Mouse (Mus musculus) testis, postnatal 14 days (tissue): ENCODE data around the gene Grk1.
A peak's percentile ranks its signal among the peaks of the same experiment; 100 is the strongest.

Experiments
- DNase-seq: peaks from one replicate; pipeline ENCODE4 v3.0.0; 2021; ENCODE audit warnings: low spot score

Grk1 gene

DNA sequence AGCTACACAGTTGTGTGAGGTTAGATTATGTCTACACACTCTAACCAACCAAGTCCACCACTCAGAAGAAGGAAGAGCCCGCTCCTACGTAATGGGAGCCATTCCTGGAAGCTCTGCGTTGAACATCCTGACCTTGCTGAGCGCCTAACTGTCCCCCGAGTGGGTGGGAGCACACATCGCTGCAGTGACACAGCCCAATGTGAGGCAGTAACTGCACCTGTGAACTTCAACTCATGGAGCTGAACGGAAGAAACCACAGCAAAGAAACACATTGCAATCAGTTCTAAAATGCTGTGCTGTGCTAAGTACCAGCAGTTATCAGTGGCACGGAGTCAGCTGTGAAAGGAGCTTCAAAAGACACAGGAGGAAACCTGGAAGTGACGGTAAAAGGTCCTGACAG, 23.3 kb downstream of the Grk1 start:
- DNase-seq: no peak

DNA sequence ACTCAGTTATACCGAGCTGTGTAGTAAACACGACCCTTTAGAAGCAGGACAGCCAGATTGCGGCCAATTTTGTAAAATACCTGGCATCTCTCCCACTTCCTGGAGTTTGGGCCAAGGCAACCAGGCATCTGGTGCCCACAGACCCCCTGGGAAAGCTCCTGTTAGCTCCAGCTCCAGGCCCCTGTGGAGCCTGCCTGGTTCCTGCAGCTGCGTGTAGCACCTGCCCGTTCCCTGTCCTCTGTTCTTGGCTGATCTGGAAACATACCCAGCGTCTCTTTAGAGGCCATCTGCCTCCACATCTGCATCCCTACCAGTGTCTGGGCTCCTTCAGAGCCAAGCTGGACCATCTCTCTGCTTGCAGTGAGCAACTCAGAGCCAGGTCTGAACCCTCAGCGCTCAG, 25.5 kb downstream of the Grk1 start:
- no peak for DNase-seq

DNA sequence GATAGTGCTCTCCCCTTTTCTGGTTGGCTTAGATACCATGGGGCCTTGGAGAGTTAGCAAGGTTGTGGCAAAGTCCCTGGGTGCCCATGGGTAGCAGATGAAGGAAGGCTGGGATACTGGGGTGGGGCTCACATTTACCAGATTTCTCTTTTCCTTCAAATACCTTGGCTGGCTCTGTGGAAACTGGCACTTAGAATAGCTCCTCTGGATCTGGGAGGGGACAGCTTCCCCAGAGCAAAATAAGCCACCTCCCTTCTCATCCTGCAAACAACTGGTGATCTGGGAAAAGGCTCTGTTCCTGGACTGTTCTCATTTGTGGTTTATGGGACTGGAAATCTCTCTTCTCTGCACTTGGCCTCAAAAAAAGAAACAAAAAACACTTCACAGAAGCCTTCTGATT, 26.0 kb downstream of the Grk1 start:
- DNase-seq: no peak

DNA sequence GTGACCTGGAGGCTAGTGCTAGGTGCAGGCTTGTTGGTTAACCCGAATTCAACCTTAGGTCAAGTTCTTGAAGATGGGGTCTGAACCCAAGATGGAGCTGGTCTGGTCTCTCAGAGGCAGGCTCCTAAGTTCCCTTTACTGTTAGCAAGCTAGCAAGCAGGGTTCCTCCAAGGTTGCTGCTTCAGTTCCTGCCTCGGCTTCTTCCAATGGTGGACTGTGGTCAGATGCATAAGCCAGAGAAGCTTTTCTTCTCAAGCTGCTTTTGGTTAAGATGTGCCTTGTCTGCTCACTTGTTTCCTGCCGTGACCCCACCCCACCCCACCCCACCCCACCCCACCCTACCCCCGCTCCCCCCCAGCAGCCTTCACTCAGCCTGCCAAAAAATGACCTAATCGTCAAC, 28.2 kb downstream of the Grk1 start:
- DNase-seq: no peak

DNA sequence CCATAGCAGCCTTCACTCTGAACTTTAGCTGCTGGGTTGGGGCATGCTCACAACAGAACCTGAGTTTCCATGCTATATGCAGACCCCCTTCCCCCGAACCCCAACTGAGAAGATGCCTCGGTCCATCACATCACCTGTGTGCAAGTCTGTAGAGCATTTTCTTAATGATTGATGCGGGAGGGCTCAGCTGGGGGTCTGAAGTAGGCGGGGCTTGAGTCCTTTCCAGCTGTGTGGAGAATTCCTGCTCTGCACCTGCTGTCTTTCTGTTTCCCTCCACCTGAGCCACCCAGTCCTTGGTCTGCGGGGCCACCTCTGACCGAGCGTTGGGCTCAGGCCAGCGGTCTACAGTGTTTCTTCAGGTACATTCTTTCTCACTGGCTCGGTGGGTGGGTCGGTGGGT, 30.0 kb downstream of the Grk1 start, which contains the start of gene Tmem255b:
Gene Tmem255b, plus strand, starts transcription at position 301 of the 400 bp plus-strand sequence.
- DNase-seq: no peak

DNA sequence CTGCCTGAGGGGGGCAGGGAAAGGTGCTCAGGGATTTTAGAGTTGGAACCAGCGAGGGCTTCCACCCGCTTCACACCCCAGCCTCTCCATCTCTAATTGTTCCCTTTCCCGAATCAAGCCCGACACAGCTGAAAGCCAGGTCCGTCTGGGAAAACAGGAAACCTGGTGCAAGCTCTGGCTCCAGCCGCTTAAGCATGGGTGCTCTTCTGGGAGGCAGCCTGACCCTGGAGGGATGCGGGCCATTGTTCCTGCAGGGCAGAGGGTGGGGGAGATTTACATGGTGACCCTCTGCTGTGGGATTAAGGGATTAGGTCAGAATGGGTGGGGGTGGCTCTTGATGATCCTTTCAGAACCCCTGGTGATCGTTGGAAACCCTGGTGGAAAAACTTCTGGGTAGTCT, 31.2 kb downstream of the Grk1 start:
- no peak for DNase-seq

DNA sequence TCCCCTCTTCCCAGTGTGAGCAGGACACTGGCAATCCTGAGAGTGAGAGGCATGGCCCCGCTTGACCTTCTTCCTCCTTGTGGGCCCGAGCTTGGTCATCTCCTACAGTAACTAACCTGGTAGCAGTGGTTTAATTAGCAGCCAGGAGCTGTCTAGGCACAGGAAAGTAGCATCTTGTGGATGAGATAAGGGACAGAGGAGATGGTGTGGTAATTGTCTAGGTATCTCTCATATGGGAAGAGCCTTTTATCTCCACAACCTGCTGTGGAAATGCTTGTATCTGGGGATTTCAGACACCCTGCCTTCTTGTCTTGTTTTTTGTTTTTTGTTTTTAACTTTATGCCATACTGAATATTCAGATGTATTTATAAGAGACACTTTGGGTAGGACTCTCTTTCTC, 32.6 kb downstream of the Grk1 start:
- DNase-seq: no peak

DNA sequence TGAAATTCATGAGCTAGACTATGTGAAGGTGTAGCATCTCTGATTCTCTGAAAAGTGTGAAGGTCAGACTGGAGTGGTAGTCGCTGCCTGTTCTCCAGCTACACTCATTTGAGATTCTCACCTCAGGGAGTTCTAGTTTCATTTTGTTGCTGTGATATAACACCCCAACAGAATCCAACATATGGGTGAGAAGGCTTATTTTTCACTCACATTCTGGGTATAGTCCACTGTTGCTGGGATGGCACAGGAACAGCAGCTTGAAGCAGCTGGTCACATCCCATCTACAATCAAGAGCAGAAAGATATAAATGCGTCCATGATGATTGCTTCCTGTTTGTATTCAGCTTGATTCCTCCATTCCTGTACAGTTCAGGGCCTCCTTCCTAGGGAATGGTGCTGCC, 37.3 kb downstream of the Grk1 start:
- no peak for DNase-seq

DNA sequence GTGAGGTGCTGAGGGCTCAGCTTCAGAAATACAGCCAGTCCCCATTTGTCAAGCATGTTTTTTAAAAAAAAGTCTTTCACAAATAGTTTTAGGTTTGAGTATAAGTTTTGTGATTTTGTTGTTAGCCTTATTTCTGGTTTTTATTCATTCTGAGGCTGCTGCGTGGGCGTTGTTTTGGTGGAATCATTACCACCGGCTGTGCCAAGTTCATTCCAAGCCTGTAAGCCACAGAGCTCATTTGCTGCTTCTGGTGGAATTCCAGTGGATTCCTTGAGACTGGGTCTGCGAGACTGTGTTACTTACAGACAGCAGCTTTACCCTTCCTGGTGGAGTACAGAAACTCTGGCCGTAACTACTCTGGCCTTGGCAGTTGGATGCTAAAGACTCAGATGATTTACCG, 41.6 kb downstream of the Grk1 start:
- no peak for DNase-seq

DNA sequence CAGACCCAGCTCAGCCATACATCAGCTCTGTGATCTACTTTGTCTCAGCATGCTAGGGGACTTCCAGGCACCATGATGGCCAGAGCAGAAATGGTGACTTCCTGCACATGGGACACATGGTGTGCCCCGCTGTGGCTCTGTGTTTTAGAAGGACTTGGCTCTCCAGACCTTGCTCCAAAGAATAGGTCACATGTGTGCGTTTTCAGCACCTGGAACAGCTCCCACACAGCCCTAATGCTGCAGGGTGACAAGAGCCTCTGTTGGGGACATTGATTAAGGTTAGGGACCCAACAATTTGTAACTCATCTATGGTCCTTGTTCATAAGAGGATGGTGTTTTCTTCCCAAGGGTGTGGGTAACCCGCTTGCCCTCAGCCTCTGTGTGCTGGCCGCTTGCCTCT, 43.3 kb downstream of the Grk1 start:
- DNase-seq: no peak

DNA sequence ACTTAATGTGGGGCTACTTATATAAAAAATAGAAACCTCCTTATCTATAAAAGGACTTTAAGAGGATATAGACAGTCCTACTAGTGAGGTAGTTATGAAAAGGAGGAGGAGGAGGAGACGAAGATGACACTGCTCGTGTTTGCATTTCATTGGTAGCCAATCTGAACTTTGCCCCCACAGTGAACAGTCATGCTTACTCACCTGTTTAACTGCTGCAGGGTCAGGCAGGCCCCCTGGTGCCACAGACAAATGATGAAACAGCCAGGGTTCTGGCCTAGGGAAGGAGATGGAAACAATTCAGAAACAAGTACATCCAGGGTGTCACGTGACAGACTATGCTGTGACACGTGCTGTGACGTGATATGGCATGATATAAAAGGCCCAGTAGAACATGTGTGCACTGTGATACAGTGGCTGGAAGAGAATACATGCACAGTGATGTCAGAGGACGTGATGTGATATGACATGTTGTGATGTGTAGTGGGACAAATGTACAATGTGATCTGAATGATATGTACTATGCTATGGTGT, 46.9 kb downstream of the Grk1 start:
- DNase-seq: no peak

DNA sequence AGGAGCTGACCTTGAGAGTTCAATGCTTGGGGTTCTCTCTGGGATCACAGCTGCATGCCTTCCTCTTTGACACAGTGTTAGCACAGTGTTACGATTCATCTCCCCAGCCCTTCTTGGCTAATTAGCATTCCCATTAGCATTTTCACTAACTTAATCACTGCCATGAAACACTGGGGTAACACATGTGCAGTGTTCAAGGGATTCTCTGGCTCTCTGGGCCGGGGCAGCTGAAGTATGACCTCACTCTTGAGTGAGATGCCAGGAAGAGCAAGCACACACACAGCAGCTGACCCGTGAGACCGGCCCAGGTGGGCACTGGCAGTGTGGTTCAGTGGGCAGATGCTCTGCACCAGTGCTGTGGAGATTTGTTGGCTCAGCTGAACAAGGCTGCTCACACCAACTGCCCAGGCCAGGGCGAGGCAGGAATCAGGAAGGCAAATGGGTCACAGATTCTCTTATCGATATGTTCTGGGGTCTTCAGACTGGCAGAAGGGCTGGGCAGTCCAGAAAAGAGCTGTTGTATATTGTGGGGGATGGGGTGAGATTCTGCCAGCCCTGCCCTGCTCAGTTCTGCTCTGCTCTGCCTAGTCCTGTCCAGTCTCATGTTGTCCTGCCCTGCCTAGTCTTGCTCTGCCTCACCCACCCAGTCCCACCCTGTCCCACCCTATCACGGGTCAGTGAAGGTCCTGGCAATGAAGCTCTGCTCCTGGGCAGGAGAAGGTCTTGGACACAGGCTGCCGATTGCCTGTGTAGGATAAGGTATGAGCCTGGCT, 49.6 kb downstream of the Grk1 start:
- no peak for DNase-seq

DNA sequence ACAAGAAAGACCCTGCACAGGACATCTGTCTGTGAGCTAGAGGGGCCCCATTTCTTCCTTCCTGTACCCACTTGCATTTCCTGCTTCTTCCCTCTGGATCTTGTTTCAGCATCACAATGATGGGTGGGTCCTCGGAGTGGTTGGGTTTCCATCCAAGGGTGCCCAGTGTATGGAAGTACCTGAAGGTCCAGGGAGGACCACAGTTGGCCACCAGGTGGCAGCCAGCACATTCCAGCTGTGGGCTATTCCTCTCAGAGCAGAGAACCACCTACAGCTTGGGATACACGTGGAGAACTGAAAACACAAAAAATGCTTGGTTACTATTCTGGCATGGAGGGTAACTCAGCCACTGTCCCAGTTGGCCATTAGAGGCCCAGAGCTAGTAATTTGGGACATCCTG, 50.4 kb downstream of the Grk1 start:
- DNase-seq: no peak

DNA sequence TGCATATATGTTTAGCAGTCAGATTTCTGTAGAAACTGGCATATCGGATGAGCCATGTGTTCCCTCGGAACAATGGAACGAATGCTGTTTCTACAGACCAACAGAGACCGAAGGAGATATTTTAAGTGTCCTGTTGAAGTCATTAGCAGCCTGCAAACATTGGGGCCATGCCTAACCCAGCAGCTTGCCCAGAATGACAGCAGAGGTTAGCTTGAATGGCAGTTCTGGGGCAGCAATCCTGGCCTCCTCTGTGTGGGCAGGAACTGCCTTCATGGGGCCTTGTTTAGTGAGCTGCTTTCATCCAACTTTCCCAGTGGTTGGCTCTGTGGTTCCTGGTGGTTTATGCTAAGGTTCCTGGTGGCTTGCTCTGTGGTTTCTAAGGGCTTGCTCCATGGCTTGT, 54.5 kb downstream of the Grk1 start:
- no peak for DNase-seq

DNA sequence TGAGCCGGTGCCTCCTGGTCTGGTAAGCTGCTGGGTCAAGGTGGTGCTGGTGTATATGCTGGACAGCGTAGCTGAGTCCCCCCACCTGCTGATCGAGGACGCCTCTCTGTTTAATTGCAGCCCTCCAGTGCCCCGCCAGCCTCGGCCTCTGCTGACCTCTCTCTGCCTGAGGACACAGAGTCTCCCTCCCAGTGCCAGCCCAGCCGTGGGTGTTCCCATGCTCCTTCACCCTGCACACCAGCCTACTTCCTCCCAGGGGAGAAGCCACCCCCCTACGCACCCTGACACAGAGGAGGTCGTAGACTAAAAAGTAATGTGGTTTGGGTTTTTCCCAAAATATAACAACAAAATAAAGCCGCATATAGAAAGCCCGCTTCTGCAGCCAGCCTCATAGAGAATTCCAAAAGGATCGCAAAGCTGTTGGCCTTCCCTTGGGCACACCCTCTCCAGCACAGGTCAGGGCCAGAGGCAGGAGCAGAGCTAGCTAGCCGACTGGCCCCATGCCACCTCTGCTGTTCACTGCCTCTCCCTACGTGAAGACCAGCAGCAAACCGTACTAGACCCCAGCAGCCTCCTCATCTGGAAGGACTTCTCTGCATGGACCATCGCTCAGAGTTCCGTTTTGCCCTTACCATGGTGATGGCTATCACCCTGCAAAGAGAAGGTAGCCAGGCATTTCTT, 56.3 kb downstream of the Grk1 start:
- peak; percentile 62 for DNase-seq

DNA sequence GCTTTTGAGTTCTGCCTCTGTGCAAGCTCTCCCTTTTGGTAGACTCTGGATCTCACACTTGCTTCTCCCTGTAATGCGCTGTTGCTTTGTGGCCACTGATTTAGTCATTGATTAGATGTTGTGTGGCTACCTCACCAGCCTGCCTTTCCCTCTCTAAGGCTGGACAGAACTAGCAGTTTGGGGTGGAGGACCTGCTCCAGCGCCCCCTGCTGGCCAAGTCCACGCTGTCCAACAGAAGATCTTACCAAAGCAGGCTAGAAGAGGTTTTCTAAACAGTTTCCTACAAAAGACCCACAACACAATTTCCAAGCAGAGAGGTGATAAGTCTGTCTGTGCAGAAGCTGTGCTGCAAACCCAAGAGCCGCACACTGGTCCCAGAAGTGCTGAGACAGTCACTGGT, 57.0 kb downstream of the Grk1 start:
- peak; percentile 51 for DNase-seq

DNA sequence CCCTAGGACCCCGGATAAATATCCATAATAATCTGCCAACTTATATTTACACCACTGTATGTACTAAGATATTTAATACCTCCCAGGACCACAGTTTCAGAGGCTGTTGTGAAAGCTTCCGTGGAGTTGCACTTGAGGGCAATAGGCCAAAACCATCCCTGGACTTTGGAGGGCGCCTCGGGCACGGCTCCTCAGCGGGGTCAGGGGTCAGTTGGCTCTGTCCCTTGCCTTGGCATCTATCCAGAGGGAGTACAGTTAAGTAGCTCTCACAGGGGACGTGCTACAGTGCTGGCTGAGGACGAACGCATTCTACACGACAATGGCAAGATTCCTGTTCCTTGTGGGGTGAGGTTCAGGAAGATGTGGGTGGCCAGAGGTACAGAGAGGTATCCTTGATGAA, 57.5 kb downstream of the Grk1 start:
- peak; percentile 40 for DNase-seq

DNA sequence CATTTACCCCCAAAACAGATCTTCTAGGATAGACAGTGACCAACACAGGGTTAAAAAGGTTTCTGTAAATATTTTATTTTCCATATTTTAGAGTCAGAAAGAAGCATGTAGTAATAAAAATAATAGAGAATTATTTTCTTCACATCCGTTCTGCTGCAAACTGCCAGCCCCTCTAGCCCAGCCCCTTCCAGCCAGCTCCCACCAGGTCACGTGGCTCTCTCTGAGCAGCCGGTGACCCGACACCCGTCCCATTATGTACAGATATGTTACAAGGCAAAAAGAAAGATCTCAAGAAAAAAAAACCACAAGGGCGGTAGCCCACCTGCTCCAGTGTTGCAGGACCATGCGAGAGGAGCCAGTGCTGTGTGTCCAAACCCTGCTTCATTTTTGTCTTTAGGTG, 60.4 kb downstream of the Grk1 start:
- no peak for DNase-seq

DNA sequence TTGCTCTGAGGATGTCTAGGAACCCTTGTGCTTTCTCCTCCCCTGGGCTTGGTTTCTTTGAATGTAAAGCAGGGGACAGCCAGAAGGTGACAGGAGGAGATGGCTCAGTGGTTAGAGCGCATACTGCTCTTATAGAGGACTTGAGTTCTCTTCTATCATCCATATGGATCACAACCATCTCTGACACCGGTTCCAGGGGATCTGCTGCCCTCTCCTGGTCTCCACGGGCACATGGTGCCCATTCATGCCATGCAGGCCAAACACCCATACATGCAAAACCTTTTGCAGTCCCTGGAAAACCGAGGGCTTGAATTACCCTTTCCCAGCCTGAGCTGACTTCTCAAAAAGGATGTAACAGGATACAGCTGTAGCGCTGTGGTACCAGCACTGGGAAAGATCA, 62.1 kb downstream of the Grk1 start:
- no peak for DNase-seq

DNA sequence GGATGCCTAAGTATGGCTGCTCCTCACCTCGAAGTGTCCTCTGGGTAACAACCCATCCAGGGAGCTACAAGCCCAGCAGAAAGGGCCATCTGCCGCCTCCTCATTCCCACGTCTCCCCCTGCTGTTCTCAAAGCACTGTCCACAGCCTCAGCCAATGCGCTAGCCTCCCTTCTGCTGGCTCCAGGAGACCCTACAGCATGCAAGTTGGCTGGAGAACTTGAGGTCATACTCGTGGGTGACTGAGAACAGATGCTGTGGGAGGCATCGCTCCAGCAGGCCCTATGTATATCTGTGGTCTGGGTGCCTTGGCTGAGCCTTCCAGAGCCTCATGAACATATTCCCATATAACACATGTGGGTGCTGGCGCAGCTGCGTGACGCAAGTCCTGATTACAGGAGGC, 63.9 kb downstream of the Grk1 start:
- no peak for DNase-seq

DNA sequence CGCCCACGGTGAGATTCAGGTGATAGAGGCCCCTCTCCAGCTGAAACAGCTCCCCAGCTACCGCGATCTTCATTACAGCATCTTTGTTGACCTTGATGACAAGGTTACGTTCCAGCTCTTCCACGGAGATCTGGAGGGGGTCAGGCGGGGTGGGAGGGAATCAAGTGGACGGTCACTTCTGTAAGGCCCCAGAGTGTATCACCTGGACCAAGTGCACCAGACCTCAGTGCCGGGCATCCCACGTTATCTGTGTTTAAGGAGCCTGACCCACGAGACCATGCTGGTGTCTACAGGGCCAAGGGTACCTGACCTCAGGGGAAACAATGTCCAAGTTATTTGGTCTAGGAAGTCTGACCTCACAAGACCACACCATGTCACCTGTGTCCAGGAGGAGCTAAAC, 66.6 kb downstream of the Grk1 start:
- no peak for DNase-seq
